Mouse (Mus musculus) hindbrain, embryonic 15.5 days (tissue): ENCODE measurements around the gene 1700001C19Rik. TPM values are rescaled to one million over a fixed set of nuclear protein-coding genes. Genes with fewer than 3 reads are reported as not detected.

Source experiments
- ATAC-seq: fragments of 200-750 bp; cut with Nextera tagmentation; 2 replicates; pipeline ENCODE4 v1.8.0; 2017; ENCODE audit warnings: low read depth, moderate number of reproducible peaks, moderate TSS enrichment; ENCODE audit not compliant: low FRiP score
- H3K27ac ChIP-seq: fragments of 300-500 bp; sonication (generic); replicated peaks from 2 replicates; pipeline ENCODE4 v1.5.1; 2015; ENCODE audit warnings: mild to moderate bottlenecking, inconsistent platforms
- H3K27me3 ChIP-seq: fragments of 300-500 bp; sonication (generic); 2 replicates; pipeline ENCODE4 v1.6.1; 2015; ENCODE audit warnings: control low read depth, inconsistent platforms
- H3K36me3 ChIP-seq: fragments of 300-500 bp; sonication (generic); 2 replicates; pipeline ENCODE4 v1.6.1; 2015; ENCODE audit warnings: control low read depth, inconsistent platforms
- H3K4me1 ChIP-seq: fragments of 300-500 bp; sonication (generic); replicated peaks from 2 replicates; pipeline ENCODE4 v1.6.1; 2015; ENCODE audit warnings: control low read depth, inconsistent platforms
- H3K4me2 ChIP-seq: fragments of 300-500 bp; sonication (generic); 2 replicates; pipeline ENCODE4 v1.6.1; 2015; ENCODE audit warnings: moderate library complexity, mild to moderate bottlenecking, inconsistent platforms
- H3K4me3 ChIP-seq: fragments of 300-500 bp; sonication (generic); 2 replicates; pipeline ENCODE4 v1.5.1; 2015; ENCODE audit warnings: mild to moderate bottlenecking, inconsistent platforms
- H3K9ac ChIP-seq: fragments of 300-500 bp; sonication (generic); 2 replicates; pipeline ENCODE4 v1.6.1; 2015; ENCODE audit warnings: inconsistent platforms
- H3K9me3 ChIP-seq: fragments of 300-500 bp; sonication (generic); 2 replicates; pipeline ENCODE4 v1.6.1; 2016; ENCODE audit warnings: control low read depth, inconsistent platforms
- WGBS: fragments of 180-500 bp; shearing (Covaris S2); methylation state at CpG from one replicate; pipeline ENCODE4 v1.1.7; 2015; 5-methylcytosine and 5-hydroxymethylcytosine counted together
- polyA plus RNA-seq: library from polyadenylated mRNA; unstranded; fragments of >200 nt; fragmentation: Nextera tagmentation; extraction: Ambion mirVana; gene quantifications from 2 replicates; pipeline ENCODE4 v1.2.1, GENCODE M21; 2015

1700001C19Rik gene
- polyA plus RNA-seq, 1 experiment from 2014 or later: 0.74 TPM

- WGBS: 66% methylated on average over 5 of the region's 5 CpGs
- Histone ChIP-seq H3K9ac (no peak overlapping the region), H3K27ac (no peak overlapping the region)
Observed at GRCm38 (mm10) chr17:47470686-47471085, 33.5 kb upstream of the 1700001C19Rik start.

DNA sequence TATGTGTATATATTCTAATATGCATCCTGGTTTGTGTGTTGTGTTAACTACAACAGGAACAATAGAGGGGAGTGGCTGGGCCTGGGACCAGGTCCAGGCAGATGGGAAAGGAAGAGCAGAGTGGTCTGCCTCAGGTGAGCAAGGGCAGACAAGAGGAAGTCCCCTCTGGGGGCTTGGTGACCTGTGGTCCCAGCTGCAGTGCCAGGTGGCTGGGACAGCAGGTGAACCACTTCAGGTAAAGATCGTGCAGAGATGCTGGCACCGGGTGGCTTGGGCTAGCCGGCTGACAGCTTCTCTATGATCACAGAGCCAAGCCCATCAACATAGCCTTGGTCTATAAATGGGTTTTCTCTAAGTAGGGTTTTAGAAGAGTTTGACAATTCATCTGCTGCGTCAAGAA is 32.9 kb upstream of the 1700001C19Rik start:
- Histone ChIP-seq H3K4me1 (no peaks in the 10 kb centered on the region), H3K4me3 (no peak overlapping the region), H3K27ac (no peak overlapping the region), H3K9ac (no peak overlapping the region), H3K27me3 (peaks cover 26% of the 10 kb centered on the region), H3K36me3 (no peaks in the 10 kb centered on the region), H3K9me3 (no peaks in the 10 kb centered on the region), H3K4me2 (no peak overlapping the region)
- ATAC-seq: no peak
- 91% methylated on average over 4 of the region's 4 CpGs for WGBS

More at GRCm38 (mm10) chr17:47470686-47471085, 33.5 kb upstream of the 1700001C19Rik start:
- H3K4me3 ChIP-seq: no peak overlapping the region
- H3K36me3 ChIP-seq: no peaks in the 10 kb centered on the region
- no peak for ATAC-seq
- no peak overlapping the region for H3K4me2 ChIP-seq
- H3K27me3 ChIP-seq: peaks cover 26% of the 10 kb centered on the region
- no peaks in the 10 kb centered on the region for H3K9me3 ChIP-seq
- no peaks in the 10 kb centered on the region for H3K4me1 ChIP-seq

GRCm38 (mm10) chr17:47469642-47470041 is 32.5 kb upstream of the 1700001C19Rik start:
- H3K9ac ChIP-seq: no peak overlapping the region
- H3K4me1 ChIP-seq: no peaks in the 10 kb centered on the region
- WGBS: 83% methylated on average over 4 of the region's 4 CpGs
- H3K27ac ChIP-seq: no peak overlapping the region
- ATAC-seq: no peak
- H3K9me3 ChIP-seq: no peaks in the 10 kb centered on the region
- no peak overlapping the region for H3K4me2 ChIP-seq
- peaks cover 26% of the 10 kb centered on the region for H3K27me3 ChIP-seq
- no peaks in the 10 kb centered on the region for H3K36me3 ChIP-seq
- H3K4me3 ChIP-seq: no peak overlapping the region

DNA sequence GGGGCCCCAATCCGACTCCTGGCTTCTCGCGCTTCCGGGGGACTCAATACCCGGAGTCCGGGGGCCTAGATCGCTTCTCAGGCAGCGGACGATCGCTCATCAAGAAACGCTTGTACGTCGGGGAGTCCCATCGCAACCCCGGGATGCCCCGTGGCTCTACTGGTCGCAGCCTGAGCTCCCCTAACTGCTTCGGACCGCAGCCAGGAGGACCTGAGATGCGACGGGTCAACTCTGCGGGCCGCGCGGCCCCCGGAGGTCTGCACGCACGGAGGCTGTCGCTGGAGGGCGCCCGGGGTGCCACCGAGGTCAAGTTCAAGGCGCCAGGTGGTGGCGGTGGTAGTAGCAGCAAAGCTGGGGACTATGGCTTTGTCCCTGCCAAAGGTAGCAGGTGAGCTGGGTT is 31.3 kb upstream of the 1700001C19Rik start:
- Histone ChIP-seq H3K27ac (no peak overlapping the region), H3K27me3 (peaks cover 26% of the 10 kb centered on the region), H3K4me2 (peak overlapping the region; percentile 19; the same call in 1 of the 2 replicates), H3K9me3 (no peaks in the 10 kb centered on the region), H3K4me1 (no peaks in the 10 kb centered on the region), H3K9ac (no peak overlapping the region), H3K36me3 (no peaks in the 10 kb centered on the region), H3K4me3 (peak overlapping the region; percentile 12; the same call in 1 of the 2 replicates)
- WGBS: 5% methylated on average over 34 of the region's 34 CpGs
- ATAC-seq: no peak

- 16% methylated on average over 14 of the region's 14 CpGs for WGBS
- Histone ChIP-seq H3K4me2 (peak overlapping the region; percentile 19; the same call in 1 of the 2 replicates), H3K27ac (no peak overlapping the region), H3K27me3 (peaks cover 26% of the 10 kb centered on the region), H3K9me3 (no peaks in the 10 kb centered on the region), H3K4me3 (peak overlapping the region; percentile 12; the same call in 1 of the 2 replicates), H3K9ac (no peak overlapping the region), H3K36me3 (no peaks in the 10 kb centered on the region), H3K4me1 (no peaks in the 10 kb centered on the region)
- no peak for ATAC-seq
Observed at GRCm38 (mm10) chr17:47468063-47468462, 30.9 kb upstream of the 1700001C19Rik start.

GRCm38 (mm10) chr17:47467659-47468058 is 30.5 kb upstream of the 1700001C19Rik start:
- Histone ChIP-seq H3K9ac (no peak overlapping the region), H3K4me1 (no peaks in the 10 kb centered on the region), H3K27ac (no peak overlapping the region), H3K4me2 (no peak overlapping the region), H3K27me3 (peaks cover 26% of the 10 kb centered on the region), H3K9me3 (no peaks in the 10 kb centered on the region), H3K36me3 (no peaks in the 10 kb centered on the region), H3K4me3 (no peak overlapping the region)
- no peak for ATAC-seq
- 53% methylated on average over 11 of the region's 11 CpGs for WGBS

GRCm38 (mm10) chr17:47466284-47466683 is 29.1 kb upstream of the 1700001C19Rik start:
- Histone ChIP-seq H3K4me2 (no peak overlapping the region), H3K4me3 (no peak overlapping the region), H3K27me3 (peaks cover 26% of the 10 kb centered on the region), H3K9me3 (no peaks in the 10 kb centered on the region), H3K36me3 (no peaks in the 10 kb centered on the region), H3K27ac (no peak overlapping the region), H3K4me1 (no peaks in the 10 kb centered on the region), H3K9ac (no peak overlapping the region)
- WGBS: 36% methylated on average over 9 of the region's 9 CpGs
- no peak for ATAC-seq

- ATAC-seq: no peak
- H3K9ac ChIP-seq: no peak overlapping the region
- H3K27me3 ChIP-seq: peaks cover 26% of the 10 kb centered on the region
Observed at GRCm38 (mm10) chr17:47465016-47465415, 27.8 kb upstream of the 1700001C19Rik start.

GRCm38 (mm10) chr17:47464248-47464965 is 27.2 kb upstream of the 1700001C19Rik start:
- H3K27me3 ChIP-seq: peaks cover 26% of the 10 kb centered on the region
- WGBS: 45% methylated on average over 12 of the region's 12 CpGs

More at GRCm38 (mm10) chr17:47465016-47465415, 27.8 kb upstream of the 1700001C19Rik start:
- H3K4me2 ChIP-seq: no peak overlapping the region
- no peaks in the 10 kb centered on the region for H3K4me1 ChIP-seq
- no peaks in the 10 kb centered on the region for H3K9me3 ChIP-seq
- no peaks in the 10 kb centered on the region for H3K36me3 ChIP-seq
- no peak overlapping the region for H3K27ac ChIP-seq
- WGBS: 81% methylated on average over 11 of the region's 11 CpGs
- H3K4me3 ChIP-seq: no peak overlapping the region

DNA sequence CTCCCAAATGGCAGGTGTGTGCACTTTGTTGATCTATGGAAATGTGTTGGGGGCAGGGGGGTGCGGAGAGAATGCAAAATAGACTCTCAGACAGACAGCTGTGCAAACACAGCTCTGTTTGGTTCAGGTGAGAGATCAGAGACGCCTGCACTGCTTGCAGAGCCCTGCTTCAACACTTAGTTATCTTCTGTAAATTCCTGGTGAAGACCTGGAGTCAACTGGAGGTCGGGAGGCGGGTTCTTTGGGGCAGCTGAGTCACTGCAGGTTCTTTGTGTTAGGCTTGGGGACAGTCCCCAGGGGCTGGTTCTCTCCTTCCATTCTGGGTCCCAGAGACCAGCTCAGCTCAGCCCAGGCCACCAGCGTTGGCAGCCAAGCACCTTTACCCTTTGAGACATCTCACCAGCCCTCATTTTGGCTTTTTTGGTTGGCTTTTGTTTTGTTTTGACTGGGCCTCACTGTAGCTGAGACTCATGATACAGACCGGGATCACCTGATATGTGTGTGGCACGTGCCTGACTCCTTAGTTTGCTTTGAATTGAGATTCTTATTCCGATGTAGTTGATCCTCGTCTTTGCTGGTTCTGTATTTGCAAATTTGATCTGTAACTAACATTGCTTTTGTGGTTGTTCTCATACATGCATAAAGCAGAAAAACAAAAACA is 25.7 kb upstream of the 1700001C19Rik start:
- 58% methylated on average over 9 of the region's 9 CpGs for WGBS
- no peak overlapping the region for H3K27ac ChIP-seq
- H3K9ac ChIP-seq: no peak overlapping the region
- H3K4me1 ChIP-seq: no peaks in the 10 kb centered on the region
- no peak overlapping the region for H3K4me2 ChIP-seq
- peaks cover 13% of the 10 kb centered on the region for H3K27me3 ChIP-seq
- no peak overlapping the region for H3K4me3 ChIP-seq
- no peak for ATAC-seq
- no peaks in the 10 kb centered on the region for H3K9me3 ChIP-seq
- H3K36me3 ChIP-seq: no peaks in the 10 kb centered on the region

More at GRCm38 (mm10) chr17:47464248-47464965, 27.2 kb upstream of the 1700001C19Rik start:
- H3K9me3 ChIP-seq: no peaks in the 10 kb centered on the region
- no peak overlapping the region for H3K9ac ChIP-seq
- H3K4me2 ChIP-seq: no peak overlapping the region
- H3K4me3 ChIP-seq: no peak overlapping the region
- no peak overlapping the region for H3K27ac ChIP-seq
- no peaks in the 10 kb centered on the region for H3K4me1 ChIP-seq
- H3K36me3 ChIP-seq: no peaks in the 10 kb centered on the region
- ATAC-seq: no peak

DNA sequence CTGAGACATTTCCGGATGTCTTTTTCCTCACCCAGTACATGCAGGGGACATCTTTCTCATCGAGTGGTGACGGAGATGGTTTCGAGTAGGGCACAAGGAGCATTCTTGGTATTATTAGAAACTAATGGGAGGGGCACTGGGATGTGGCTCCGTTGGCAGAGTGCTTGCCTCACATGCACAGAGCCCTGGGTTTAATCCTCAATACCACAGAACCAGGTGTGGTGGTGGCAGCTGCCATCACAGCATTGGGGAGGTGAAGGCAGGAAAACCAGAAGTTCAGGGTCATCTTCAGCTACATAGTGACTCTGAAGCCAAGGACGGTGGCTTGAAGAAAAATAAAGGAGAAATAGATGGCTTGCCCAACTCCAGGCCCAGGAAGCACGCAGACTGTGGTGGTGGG is 25.0 kb upstream of the 1700001C19Rik start:
- no peak for ATAC-seq
- WGBS: 83% methylated on average over 7 of the region's 7 CpGs
- peaks cover 6% of the 10 kb centered on the region for H3K27me3 ChIP-seq
- no peak overlapping the region for H3K4me2 ChIP-seq
- H3K36me3 ChIP-seq: no peaks in the 10 kb centered on the region
- H3K27ac ChIP-seq: no peak overlapping the region
- H3K4me1 ChIP-seq: no peaks in the 10 kb centered on the region
- no peak overlapping the region for H3K4me3 ChIP-seq
- no peak overlapping the region for H3K9ac ChIP-seq
- H3K9me3 ChIP-seq: no peaks in the 10 kb centered on the region

GRCm38 (mm10) chr17:47461688-47462087 is 24.5 kb upstream of the 1700001C19Rik start:
- 80% methylated on average over 3 of the region's 3 CpGs for WGBS
- ATAC-seq: no peak
- Histone ChIP-seq H3K4me1 (no peaks in the 10 kb centered on the region), H3K9ac (no peak overlapping the region), H3K4me3 (no peak overlapping the region), H3K36me3 (no peaks in the 10 kb centered on the region), H3K27me3 (peaks cover under 1% of the 10 kb centered on the region; the same call in 1 of the 2 replicates), H3K9me3 (no peaks in the 10 kb centered on the region), H3K27ac (no peak overlapping the region), H3K4me2 (no peak overlapping the region)
